In genomic region chr17:91862152-91862551, GRCm38 (mm10) we compare ENCODE assay signal across 18 mouse cellular contexts.
DNase-seq lines count a peak whose midpoint lies in the region; ATAC-seq and TF ChIP-seq lines count a peak whose summit lies in the region.
"Had no signal": no experiment of that assay in that cellular context is flagged by ENCODE, and none has a peak within 500 bp of the region (broad histone marks: within the 10 kb centered on the region; RNA-seq: fewer than 3 reads in every experiment).

No protein-coding gene starts in this region.

- peak; percentile 42 for DNase-seq in hindbrain, embryonic 14.5 days (ENCODE audit: low spot score)
- DNase-seq in midbrain, postnatal 0 days (ENCODE audit: low spot score): peak; percentile 26
- peak; percentile 69 for DNase-seq in brain, embryonic 14.5 days (ENCODE audit: low read depth)
- no peak for DNase-seq in adrenal gland, adult (ENCODE audit: inconsistent age in 2 of 2, low spot score in 1 of 2)
- DNase-seq in thymus, postnatal 14 days: no peak
- DNase-seq: cerebellum, adult 8-10 months; gastrocnemius, postnatal 36 days; kidney, postnatal 14 days; liver, postnatal 0 days; lung, postnatal 4 days; right cerebral cortex, adult 18-20 months; thymus, postnatal 36 days had no signal

- no peak overlapping the region for H3K4me2 ChIP-seq in hindbrain, embryonic 14.5 days (replicated peaks)
- no peak overlapping the region for H3K4me2 ChIP-seq in hindbrain, embryonic 12.5 days (replicated peaks)
- H3K4me2 ChIP-seq in midbrain, postnatal 0 days (ENCODE audit: low read depth, low read length, poor library complexity, severe bottlenecking): no peak overlapping the region
- H3K4me2 ChIP-seq in midbrain, embryonic 16.5 days (ENCODE audit: low read length): no peak overlapping the region
- H3K4me2 ChIP-seq: embryonic facial prominence, embryonic 13.5 days; intestine, embryonic 15.5 days; neural tube, embryonic 13.5 days had no signal

- no peak for TF ChIP-seq POLR2A in brain, embryonic 14.5 days (IDR thresholded peaks at IDR 0.05; ENCODE audit: borderline replicate concordance, extremely low read depth, insufficient read depth, insufficient read length, poor library complexity, severe bottlenecking)

- no peaks in the 10 kb centered on the region for H3K36me3 ChIP-seq in hindbrain, embryonic 14.5 days (replicated peaks; ENCODE audit: control insufficient read depth, insufficient read depth)
- H3K36me3 ChIP-seq in hindbrain, embryonic 12.5 days: no peaks in the 10 kb centered on the region
- H3K36me3 ChIP-seq in midbrain, postnatal 0 days (ENCODE audit: insufficient read depth, low read length): no peaks in the 10 kb centered on the region
- H3K36me3 ChIP-seq in midbrain, embryonic 16.5 days (ENCODE audit: control insufficient read depth, insufficient read depth, low read length): no peaks in the 10 kb centered on the region
- H3K36me3 ChIP-seq: embryonic facial prominence, embryonic 13.5 days; intestine, embryonic 15.5 days; midbrain, embryonic 10.5 days; neural tube, embryonic 13.5 days had no signal

- no peak for TF ChIP-seq CTCF in midbrain, postnatal 0 days (IDR thresholded peaks at IDR 0.05)
- TF ChIP-seq CTCF in brain, embryonic 14.5 days (IDR thresholded peaks at IDR 0.05; ENCODE audit: borderline replicate concordance, extremely low read depth, insufficient read depth, insufficient read length): no peak

- 54% methylated on average over 1 of the region's 1 CpGs for WGBS in hindbrain, embryonic 14.5 days
- 69% methylated on average over 1 of the region's 1 CpGs for WGBS in hindbrain, embryonic 12.5 days
- WGBS in midbrain, postnatal 0 days: 37% methylated on average over 1 of the region's 1 CpGs
- 47% methylated on average over 1 of the region's 1 CpGs for WGBS in midbrain, embryonic 16.5 days

- H3K9ac ChIP-seq in hindbrain, embryonic 14.5 days: no peak overlapping the region
- no peak overlapping the region for H3K9ac ChIP-seq in hindbrain, embryonic 12.5 days
- no peak overlapping the region for H3K9ac ChIP-seq in midbrain, postnatal 0 days (replicated peaks; ENCODE audit: low read length, poor library complexity, severe bottlenecking)
- no peak overlapping the region for H3K9ac ChIP-seq in midbrain, embryonic 16.5 days (ENCODE audit: low read depth, low read length)
- H3K9ac ChIP-seq: embryonic facial prominence, embryonic 13.5 days; intestine, embryonic 15.5 days; liver, postnatal 0 days; neural tube, embryonic 13.5 days had no signal

- no peak for ATAC-seq in hindbrain, embryonic 14.5 days (ENCODE audit: low FRiP score)
- ATAC-seq in hindbrain, embryonic 12.5 days (ENCODE audit: low FRiP score): no peak
- ATAC-seq in midbrain, postnatal 0 days (ENCODE audit: low FRiP score): no peak
- ATAC-seq in midbrain, embryonic 16.5 days: no peak
- ATAC-seq: intestine, embryonic 15.5 days; liver, postnatal 0 days had no signal

- H3K4me3 ChIP-seq in hindbrain, embryonic 14.5 days (replicated peaks; ENCODE audit: low read length): no peak overlapping the region
- H3K4me3 ChIP-seq in hindbrain, embryonic 12.5 days: no peak overlapping the region
- H3K4me3 ChIP-seq in midbrain, postnatal 0 days (ENCODE audit: low read depth, low read length): no peak overlapping the region
- H3K4me3 ChIP-seq in midbrain, embryonic 16.5 days (ENCODE audit: low read depth, low read length): no peak overlapping the region
- H3K4me3 ChIP-seq: embryonic facial prominence, embryonic 13.5 days; intestine, embryonic 15.5 days; midbrain, embryonic 10.5 days; neural tube, embryonic 13.5 days had no signal

- H3K9me3 ChIP-seq in hindbrain, embryonic 14.5 days (ENCODE audit: control insufficient read depth, low read length): no peaks in the 10 kb centered on the region
- no peaks in the 10 kb centered on the region for H3K9me3 ChIP-seq in hindbrain, embryonic 12.5 days (replicated peaks)
- H3K9me3 ChIP-seq in midbrain, postnatal 0 days (ENCODE audit: low read length): no peaks in the 10 kb centered on the region
- H3K9me3 ChIP-seq in midbrain, embryonic 16.5 days (replicated peaks; ENCODE audit: control insufficient read depth, low read length, poor library complexity, severe bottlenecking): no peaks in the 10 kb centered on the region
- H3K9me3 ChIP-seq: embryonic facial prominence, embryonic 13.5 days; intestine, embryonic 15.5 days; midbrain, embryonic 10.5 days; neural tube, embryonic 13.5 days had no signal

- no peaks in the 10 kb centered on the region for H3K27me3 ChIP-seq in hindbrain, embryonic 14.5 days (ENCODE audit: control insufficient read depth, insufficient read depth, low read length)
- no peaks in the 10 kb centered on the region for H3K27me3 ChIP-seq in hindbrain, embryonic 12.5 days
- no peaks in the 10 kb centered on the region for H3K27me3 ChIP-seq in midbrain, postnatal 0 days (ENCODE audit: insufficient read depth, low read length)
- no peaks in the 10 kb centered on the region for H3K27me3 ChIP-seq in midbrain, embryonic 16.5 days (ENCODE audit: control insufficient read depth, insufficient read depth, low read depth, low read length)
- H3K27me3 ChIP-seq: embryonic facial prominence, embryonic 13.5 days; intestine, embryonic 15.5 days; neural tube, embryonic 13.5 days had no signal

- H3K27ac ChIP-seq in hindbrain, embryonic 14.5 days: no peak overlapping the region
- no peak overlapping the region for H3K27ac ChIP-seq in hindbrain, embryonic 12.5 days
- H3K27ac ChIP-seq in midbrain, postnatal 0 days (ENCODE audit: low read depth, low read length): no peak overlapping the region
- no peak overlapping the region for H3K27ac ChIP-seq in midbrain, embryonic 16.5 days (ENCODE audit: low read length)
- H3K27ac ChIP-seq: embryonic facial prominence, embryonic 13.5 days; intestine, embryonic 15.5 days; midbrain, embryonic 10.5 days; neural tube, embryonic 13.5 days had no signal

- no peaks in the 10 kb centered on the region for H3K4me1 ChIP-seq in hindbrain, embryonic 14.5 days (replicated peaks; ENCODE audit: control insufficient read depth, insufficient read depth, low read length)
- no peaks in the 10 kb centered on the region for H3K4me1 ChIP-seq in hindbrain, embryonic 12.5 days
- H3K4me1 ChIP-seq in midbrain, postnatal 0 days (ENCODE audit: insufficient read depth, low read length): no peaks in the 10 kb centered on the region
- no peaks in the 10 kb centered on the region for H3K4me1 ChIP-seq in midbrain, embryonic 16.5 days (ENCODE audit: control insufficient read depth, insufficient read depth, low read length)
- H3K4me1 ChIP-seq: embryonic facial prominence, embryonic 13.5 days; intestine, embryonic 15.5 days; midbrain, embryonic 10.5 days; neural tube, embryonic 13.5 days had no signal

Comparison
In these comparisons a context has a peak if more than half of its experiments do, and no peak if none do; other contexts are left out.
1. DNase-seq: peak in hindbrain, embryonic 14.5 days (single experiment), midbrain, postnatal 0 days (single experiment) and brain, embryonic 14.5 days (single experiment); none in adrenal gland, adult (0 of 2) and thymus, postnatal 14 days (single experiment).